8 mouse cellular contexts compared by ENCODE assay signal in genomic region chr12:79359404-79359803, GRCm38 (mm10).
DNase-seq lines count a peak whose midpoint lies in the region; ATAC-seq and TF ChIP-seq lines count a peak whose summit lies in the region.

No protein-coding gene starts in this region.

- ATAC-seq in cerebellum, adult (ENCODE audit: insufficient number of reproducible peaks, low FRiP score, low TSS enrichment): no peak
- ATAC-seq in megakaryocyte, adult 5-6 weeks (ENCODE audit: poor library complexity, severe bottlenecking): no peak
- ATAC-seq in monocyte, adult 5-6 weeks (replicated peaks; ENCODE audit: insufficient number of reproducible peaks, low FRiP score, low TSS enrichment, poor library complexity, severe bottlenecking): no peak

- peak; percentile 20; the same call in 1 of the 2 replicates for TF ChIP-seq CTCF in cerebellum, adult 2 months (IDR thresholded peaks at IDR 0.05; ENCODE audit: borderline replicate concordance, insufficient read depth, low read depth, low read length)
- peak; percentile 35 for TF ChIP-seq CTCF in kidney, adult 2 months (conservative IDR thresholded peaks at IDR 0.05; ENCODE audit: insufficient read depth, insufficient read length, low read depth, low read length)
- 0 out of 2 replicates have a peak, but pooled peaks have one; percentile 6 for TF ChIP-seq CTCF in bone marrow, adult 2 months (IDR thresholded peaks at IDR 0.05; ENCODE audit: control insufficient read depth, insufficient read depth, low read length)

- no peak for TF ChIP-seq POLR2A in cerebellum, adult 2 months (IDR thresholded peaks at IDR 0.05; ENCODE audit: borderline replicate concordance, insufficient read depth, low read length)
- TF ChIP-seq POLR2A in kidney, adult 2 months (IDR thresholded peaks at IDR 0.05; ENCODE audit: low read depth, low read length): no peak
- no peak for TF ChIP-seq POLR2A in bone marrow, adult 2 months (IDR thresholded peaks at IDR 0.05; ENCODE audit: borderline replicate concordance, control insufficient read depth, low read depth, low read length)

- H3K4me3 ChIP-seq in cerebellum, adult 2 months (replicated peaks; ENCODE audit: insufficient read depth, low read depth, low read length): no peak overlapping the region
- no peak overlapping the region for H3K4me3 ChIP-seq in kidney, adult 2 months (ENCODE audit: insufficient read depth, low read depth, low read length)
- no peak overlapping the region for H3K4me3 ChIP-seq in bone marrow, adult 2 months (replicated peaks; ENCODE audit: control insufficient read depth, low read depth, low read length)

- no peak for DNase-seq in cerebellum, adult 2 months
- no peak for DNase-seq in kidney, adult 2 months
- DNase-seq in kidney, postnatal 10 days: no peak
- peak; percentile 31 for DNase-seq in 3134 (ENCODE audit: extremely low read depth, insufficient read length, low spot score)

- 98% methylated on average over 2 of the region's 2 CpGs for WGBS in cerebellum, adult 2 months
- WGBS in kidney, adult 2 months: 100% methylated on average over 2 of the region's 2 CpGs
- 92% methylated on average over 2 of the region's 2 CpGs for WGBS in bone marrow, adult 2 months

- H3K4me1 ChIP-seq in cerebellum, adult 2 months (ENCODE audit: control insufficient read depth, insufficient read depth, low read length): no peaks in the 10 kb centered on the region
- peaks cover 6% of the 10 kb centered on the region for H3K4me1 ChIP-seq in kidney, adult 2 months (ENCODE audit: control insufficient read depth, insufficient read depth, low read length)
- no peaks in the 10 kb centered on the region for H3K4me1 ChIP-seq in bone marrow, adult 2 months (ENCODE audit: control insufficient read depth, insufficient read depth, low read length)

- H3K27me3 ChIP-seq in cerebellum, adult 2 months (ENCODE audit: control insufficient read depth, insufficient read depth, low read length): no peaks in the 10 kb centered on the region
- H3K27me3 ChIP-seq in kidney, adult 2 months (replicated peaks; ENCODE audit: control insufficient read depth, insufficient read depth, low read length): no peaks in the 10 kb centered on the region

- no peaks in the 10 kb centered on the region for H3K36me3 ChIP-seq in kidney, adult 2 months (ENCODE audit: control insufficient read depth, insufficient read depth, low read length)

- H3K27ac ChIP-seq in cerebellum, adult 2 months (ENCODE audit: insufficient read depth, low read length): no peak overlapping the region
- no peak overlapping the region for H3K27ac ChIP-seq in kidney, adult 2 months (ENCODE audit: insufficient read depth, low read depth, low read length)
- H3K27ac ChIP-seq in bone marrow, adult 2 months (ENCODE audit: control insufficient read depth, insufficient read depth, low read depth, low read length, poor library complexity): no peak overlapping the region
